Mouse (Mus musculus): ENCODE data around the gene Aph1b. TPM values are rescaled to one million over a fixed set of nuclear protein-coding genes. Genes with fewer than 3 reads are reported as not detected.
A peak's percentile ranks its signal among the peaks of the same experiment; 100 is the strongest.
"Not testable (repeated sequence)": the region's sequence is repeated elsewhere in the genome, so short reads cannot be mapped to it uniquely, and the experiment has no call there.

Aph1b gene
- 3.1 and 4.5 TPM in 2 replicates for total RNA-seq (2021)
- long read RNA-seq, full-length matches to known transcripts = 3 of 4 reads
- long read RNA-seq, partial matches to known transcripts = 0 of 4 reads
- long read RNA-seq, other reads (novel, unspliced or antisense) = 1 of 4 reads

GRCm38 (mm10) chr9:66795464-66796324 lies at the start of gene Aph1b:
TSS of gene Aph1b (minus strand) at chr9:66795490.
- DNase-seq = peak; percentile 96

DNA sequence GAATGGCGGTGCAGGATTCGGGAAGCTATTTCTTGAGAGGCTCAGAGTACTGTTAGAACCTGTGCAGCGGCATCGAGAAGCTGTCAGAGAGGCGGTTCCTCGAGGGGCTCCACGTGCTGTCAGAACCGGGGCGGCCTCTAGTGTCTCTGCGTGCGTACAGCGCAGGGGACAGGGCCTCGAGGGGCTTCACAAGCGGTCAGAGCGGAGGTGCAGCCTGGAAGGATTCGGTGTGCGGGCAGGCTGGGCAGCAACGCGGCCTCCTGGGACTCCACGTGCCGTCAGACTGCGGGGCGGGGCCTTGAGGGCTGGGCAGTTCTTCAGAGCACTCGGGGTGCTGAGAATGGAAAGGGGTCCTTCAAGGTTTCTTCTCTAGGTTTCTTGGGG lies 39.8 kb upstream of the Aph1b start:
- DNase-seq = peak; percentile 62

- peak; percentile 98 for DNase-seq
Observed at GRCm38 (mm10) chr9:66834318-66835096, 39.2 kb upstream of the Aph1b start, which contains the start of gene Aph1c. TSS of gene Aph1c (minus strand) at chr9:66834726.

DNA sequence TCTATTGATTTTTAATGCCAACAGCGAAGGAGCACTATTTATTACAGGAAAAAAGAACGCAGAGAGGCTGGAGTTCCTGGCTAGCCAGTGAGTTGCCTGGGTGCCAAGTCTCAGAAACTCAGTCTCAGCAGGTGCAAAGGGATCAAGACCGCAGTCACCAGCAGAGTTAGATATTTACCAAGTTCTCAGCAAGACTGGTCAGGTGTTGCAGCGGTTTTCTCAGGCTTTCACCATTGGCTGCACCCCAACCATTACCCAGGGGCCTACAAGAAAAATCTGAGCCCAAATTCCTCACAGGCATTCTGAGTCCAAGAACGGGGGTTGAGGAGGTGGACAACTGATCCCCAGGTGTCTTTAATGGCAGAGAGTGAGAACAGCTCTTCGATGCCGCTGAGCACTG lies 38.6 kb upstream of the Aph1b start:
- DNase-seq = no peak

DNA sequence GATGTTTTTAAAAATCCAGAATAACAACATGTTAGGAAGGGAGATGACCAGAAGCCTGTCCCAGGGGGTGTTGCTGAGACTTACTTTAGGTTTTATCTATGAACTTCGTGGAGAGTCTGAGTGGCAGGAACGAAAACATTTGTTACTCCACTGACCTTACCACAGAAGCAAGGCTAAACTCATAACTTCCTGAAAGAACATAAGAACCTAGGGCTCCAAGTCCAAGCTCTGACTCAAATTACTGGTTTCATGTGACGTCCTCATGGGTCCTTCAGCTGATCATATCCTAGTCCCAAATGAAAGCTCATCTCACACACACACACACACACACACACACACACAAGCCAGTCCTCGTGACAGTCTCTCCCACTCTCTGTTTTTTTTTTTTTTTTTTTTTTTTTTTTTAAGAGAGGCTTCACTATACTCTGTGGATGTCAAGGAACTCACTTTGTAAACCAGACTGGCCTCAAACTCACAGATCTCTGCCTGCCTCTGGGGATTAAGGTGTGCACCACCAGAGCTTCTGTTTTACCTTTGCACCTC lies 37.1 kb upstream of the Aph1b start:
- no peak for DNase-seq

GRCm38 (mm10) chr9:66825990-66826389 lies 30.7 kb upstream of the Aph1b start:
- DNase-seq = no peak

GRCm38 (mm10) chr9:66822255-66822654 lies 27.0 kb upstream of the Aph1b start:
- not testable (repeated sequence) for DNase-seq

GRCm38 (mm10) chr9:66820996-66821395 lies 25.7 kb upstream of the Aph1b start:
- DNase-seq = no peak

GRCm38 (mm10) chr9:66813392-66813791 lies 18.1 kb upstream of the Aph1b start:
- no peak for DNase-seq

- DNase-seq = peak; percentile 6
Observed at GRCm38 (mm10) chr9:66805951-66806350, 10.7 kb upstream of the Aph1b start.

- DNase-seq = no peak
Observed at GRCm38 (mm10) chr9:66801947-66802346, 6.7 kb upstream of the Aph1b start.

DNA sequence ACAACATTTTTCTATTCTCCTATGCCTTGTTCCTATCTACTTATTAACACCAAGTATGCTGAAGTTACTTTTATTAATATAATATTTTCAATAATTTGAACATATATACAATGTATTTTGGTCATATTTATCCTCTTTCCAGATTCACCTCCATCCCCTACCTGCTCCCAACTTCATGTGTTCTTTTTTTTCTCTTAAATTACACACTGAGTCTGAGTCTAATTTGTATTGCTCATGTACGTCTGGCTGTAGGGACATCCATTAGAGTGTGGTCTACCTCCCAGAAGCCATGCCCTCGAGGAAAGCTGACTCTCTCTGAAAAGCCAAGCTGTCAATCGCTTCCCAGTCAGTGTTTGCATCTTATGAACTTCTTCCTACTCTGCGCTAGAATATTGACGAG lies 1.4 kb upstream of the Aph1b start, which contains the start of gene Gm10647:
Gene Gm10647 (plus strand): TSS at position 301 of the 400 bp plus-strand sequence.
- DNase-seq = no peak

GRCm38 (mm10) chr9:66794629-66795463 lies 444 bp downstream of the Aph1b start:
- no peak for DNase-seq

- DNase-seq = no peak
Observed at GRCm38 (mm10) chr9:66787821-66788220, 7.5 kb downstream of the Aph1b start.

DNA sequence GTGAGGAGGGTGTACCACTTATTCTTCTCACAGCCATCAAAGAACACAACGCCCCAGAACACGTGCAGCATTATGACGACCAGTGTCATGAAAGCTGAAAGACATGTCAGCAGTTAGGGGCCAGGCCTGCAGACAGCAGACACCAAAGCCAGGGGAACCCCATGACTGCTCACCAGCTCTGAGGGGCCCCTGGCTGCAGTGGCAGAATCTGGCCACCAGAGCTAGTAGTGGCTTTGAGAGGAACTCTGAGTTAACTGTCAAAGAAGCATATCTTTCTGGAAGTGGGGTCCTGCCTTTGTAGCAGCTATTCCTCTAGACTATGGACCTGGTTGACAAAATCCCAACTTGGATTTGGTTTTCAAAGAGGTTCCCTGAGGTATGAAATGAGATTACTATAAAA lies 10.7 kb downstream of the Aph1b start:
- DNase-seq = not testable (repeated sequence)

DNA sequence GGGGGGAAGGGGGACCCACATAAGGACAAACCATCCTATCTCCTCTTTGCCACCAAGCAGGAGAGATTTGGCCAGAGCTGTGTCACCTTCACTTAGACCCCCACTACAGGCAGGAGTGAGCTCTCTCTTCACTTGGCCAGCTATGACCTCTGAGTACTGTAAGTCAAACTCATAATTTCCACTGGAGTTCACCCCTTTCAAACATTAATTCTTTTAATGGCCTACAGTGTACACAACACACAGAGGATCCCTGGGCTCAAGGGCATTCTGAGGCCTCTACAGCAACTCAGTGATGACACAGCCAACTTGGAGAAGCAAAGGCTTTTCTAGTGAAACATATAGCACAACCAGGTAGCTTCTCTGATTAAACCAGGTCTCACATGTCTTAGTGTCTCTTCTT lies 24.6 kb downstream of the Aph1b start:
- no peak for DNase-seq

GRCm38 (mm10) chr9:66769275-66769674 lies 26.0 kb downstream of the Aph1b start:
- DNase-seq = peak; percentile 24

DNA sequence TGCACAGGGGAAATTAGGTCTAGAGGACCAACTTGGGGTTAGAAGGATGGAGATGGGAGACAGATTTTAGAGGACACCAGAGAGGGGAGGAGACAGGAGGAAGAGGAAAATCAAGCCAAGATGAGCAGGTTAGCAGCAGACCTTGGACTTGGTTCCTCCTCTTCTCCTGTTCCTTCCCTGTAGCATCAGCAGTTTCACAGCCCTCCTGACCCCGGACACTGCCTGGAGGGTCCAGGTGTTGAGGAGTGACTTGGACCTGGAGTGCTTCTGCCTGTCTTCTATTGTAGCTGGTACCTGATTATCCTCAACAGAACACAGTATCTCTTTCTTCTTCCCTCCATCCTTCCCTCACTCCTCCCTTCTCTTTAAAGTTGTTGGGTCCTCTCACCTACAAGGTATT lies 26.6 kb downstream of the Aph1b start:
- no peak for DNase-seq

DNA sequence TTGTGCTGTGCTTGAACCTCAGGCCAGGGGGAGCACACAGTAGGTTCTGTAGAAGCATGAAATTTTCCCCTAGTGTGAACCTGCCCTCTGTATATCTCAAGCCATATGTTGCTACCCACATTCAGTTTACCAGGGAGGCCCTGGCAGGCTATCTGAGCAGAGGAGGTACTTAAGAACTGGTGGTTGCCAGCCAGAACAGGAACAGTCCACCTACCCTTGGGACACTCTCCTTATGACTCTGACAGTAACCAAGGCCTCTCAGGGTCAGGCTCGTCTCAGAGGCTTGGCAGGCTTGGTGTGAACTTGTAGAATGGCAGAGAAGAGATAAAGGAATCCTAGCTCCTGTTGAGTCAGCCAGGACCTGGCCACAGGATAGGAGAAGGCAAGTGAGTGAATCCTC lies 34.3 kb downstream of the Aph1b start:
- no peak for DNase-seq

GRCm38 (mm10) chr9:66752849-66753248 lies 42.4 kb downstream of the Aph1b start:
- no peak for DNase-seq

GRCm38 (mm10) chr9:66748390-66748789 lies 46.9 kb downstream of the Aph1b start:
- DNase-seq = no peak

- no peak for DNase-seq
Observed at GRCm38 (mm10) chr9:66744531-66744930, 50.8 kb downstream of the Aph1b start.
